Mouse (Mus musculus): Measurements from ENCODE around the gene Srebf2.
A peak's percentile ranks its signal among the peaks of the same experiment; 100 is the strongest.

Gene Srebf2

DNA sequence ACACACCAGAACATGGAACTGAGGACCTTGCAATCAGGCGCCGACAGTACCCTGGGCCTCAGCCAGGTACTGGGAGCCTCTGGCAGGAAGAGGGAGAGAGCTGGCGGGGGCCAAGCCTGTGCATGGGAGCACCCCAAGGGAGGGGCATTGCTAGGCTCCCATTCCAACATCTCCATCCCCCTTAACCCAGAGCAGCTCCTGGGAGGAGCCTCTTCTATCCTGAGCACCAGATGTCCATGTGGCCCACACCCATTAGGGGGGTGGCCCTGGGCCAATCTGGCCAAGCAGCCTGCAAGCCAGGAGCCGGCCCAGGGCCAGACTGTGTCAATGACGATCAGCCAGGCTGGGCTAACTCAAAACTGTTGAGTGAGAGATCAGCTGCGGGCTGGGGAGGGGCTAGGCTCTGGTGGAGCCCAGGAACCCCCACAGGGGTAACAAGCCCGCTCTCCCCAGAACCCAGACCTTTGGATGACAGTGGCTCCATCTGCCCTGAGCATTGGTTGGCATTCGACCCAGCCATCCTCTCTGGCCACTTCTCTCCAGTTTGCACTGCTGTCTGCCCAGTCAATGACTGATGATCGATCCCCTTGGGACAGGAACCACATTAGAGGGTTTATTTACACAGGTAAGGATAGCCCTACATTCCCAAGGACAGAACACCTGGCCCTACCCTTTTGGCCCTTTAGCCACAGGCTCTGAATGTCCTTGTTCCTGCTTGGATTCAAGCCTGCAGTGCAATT lies 59.6 kb downstream of the Srebf2 start:
- no peak for DNase-seq (ENCODE audit: low read depth, low spot score)

- peak; percentile 39 for DNase-seq (ENCODE audit: low read depth, low spot score)
Measured at GRCm38 (mm10) chr15:82207105-82207459, 60.1 kb downstream of the Srebf2 start.

GRCm38 (mm10) chr15:82207504-82208219 lies 60.7 kb downstream of the Srebf2 start:
- DNase-seq (ENCODE audit: low read depth, low spot score): no peak

DNA sequence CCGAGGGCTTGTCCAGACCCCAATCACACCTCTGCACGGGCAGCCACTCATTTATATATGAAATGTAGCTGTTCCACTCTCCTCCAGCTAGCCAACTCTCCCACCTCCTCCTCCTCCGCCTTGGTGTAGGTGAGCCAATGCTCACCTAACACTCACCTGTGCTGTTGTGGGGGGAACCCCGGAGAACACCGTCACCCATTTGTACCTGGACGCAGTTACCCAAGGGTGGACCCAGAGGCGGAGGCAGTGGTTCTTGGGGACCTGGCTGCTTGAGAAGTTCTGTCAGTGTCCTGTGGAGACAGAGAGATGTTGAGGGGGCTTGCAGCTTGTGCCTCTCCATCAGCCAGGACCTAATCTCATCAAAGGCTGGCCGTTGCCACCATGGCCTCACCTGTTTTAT lies 61.3 kb downstream of the Srebf2 start:
- no peak for DNase-seq (ENCODE audit: low read depth, low spot score)

DNA sequence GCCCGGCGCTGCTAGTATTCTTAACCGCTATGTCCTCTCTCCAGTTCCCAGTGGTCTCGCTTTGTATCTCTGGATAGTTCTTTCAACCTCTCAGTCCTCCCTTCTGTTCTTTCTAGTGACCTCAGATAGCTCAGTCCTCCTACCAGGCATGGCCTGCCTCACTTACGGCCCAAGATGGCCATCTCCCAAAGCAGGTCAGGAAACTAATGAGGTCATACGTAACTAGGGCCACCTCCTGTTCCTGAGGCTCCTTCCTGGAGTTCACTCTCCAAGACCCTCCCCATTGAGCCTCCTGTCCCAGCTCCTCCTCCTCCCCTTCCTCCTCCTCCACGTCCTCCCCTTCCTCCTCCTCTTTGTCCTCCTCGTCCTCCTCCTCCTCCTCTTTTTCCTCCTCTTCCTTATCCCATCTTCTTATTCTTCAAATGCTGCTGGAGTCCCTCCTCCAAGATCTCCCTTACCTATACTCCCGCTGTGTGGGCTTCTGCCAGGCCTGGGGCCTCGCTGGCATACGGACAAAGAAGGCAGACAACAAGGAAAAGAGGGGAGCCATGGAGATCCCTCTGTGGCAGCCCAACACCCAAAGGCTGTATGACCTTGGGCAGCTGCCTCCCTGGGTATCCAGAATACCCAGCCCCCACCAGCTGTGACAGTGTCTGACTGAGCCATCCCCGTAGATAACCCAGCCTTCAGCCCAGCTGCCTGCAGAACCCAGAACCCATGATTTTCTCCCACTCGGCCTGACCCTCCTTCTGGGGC lies 62.5 kb downstream of the Srebf2 start:
- no peak for DNase-seq (ENCODE audit: low read depth, low spot score)

DNA sequence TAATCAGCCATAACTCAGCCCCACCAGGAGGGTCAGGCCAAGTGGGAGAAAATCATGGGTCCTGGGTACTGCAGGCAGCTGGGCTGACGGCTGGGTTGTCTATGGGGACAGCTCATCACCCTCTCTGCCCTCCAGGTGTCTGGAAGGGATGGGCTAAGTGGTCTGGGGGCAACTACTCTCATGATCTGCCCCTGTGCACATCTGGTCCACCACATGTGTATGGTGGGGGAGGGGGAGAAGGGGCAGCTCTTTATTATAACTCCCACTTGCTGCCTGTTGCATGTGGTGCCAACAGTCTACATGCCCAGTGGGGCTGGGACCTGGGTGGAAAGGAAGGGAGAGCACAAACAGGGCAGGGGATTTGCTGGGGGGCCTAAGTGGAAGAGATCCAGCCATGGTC lies 63.8 kb downstream of the Srebf2 start:
- DNase-seq (ENCODE audit: low read depth, low spot score): no peak

- DNase-seq (ENCODE audit: low read depth, low spot score): no peak
Measured at GRCm38 (mm10) chr15:82211281-82211680, 64.3 kb downstream of the Srebf2 start.

DNA sequence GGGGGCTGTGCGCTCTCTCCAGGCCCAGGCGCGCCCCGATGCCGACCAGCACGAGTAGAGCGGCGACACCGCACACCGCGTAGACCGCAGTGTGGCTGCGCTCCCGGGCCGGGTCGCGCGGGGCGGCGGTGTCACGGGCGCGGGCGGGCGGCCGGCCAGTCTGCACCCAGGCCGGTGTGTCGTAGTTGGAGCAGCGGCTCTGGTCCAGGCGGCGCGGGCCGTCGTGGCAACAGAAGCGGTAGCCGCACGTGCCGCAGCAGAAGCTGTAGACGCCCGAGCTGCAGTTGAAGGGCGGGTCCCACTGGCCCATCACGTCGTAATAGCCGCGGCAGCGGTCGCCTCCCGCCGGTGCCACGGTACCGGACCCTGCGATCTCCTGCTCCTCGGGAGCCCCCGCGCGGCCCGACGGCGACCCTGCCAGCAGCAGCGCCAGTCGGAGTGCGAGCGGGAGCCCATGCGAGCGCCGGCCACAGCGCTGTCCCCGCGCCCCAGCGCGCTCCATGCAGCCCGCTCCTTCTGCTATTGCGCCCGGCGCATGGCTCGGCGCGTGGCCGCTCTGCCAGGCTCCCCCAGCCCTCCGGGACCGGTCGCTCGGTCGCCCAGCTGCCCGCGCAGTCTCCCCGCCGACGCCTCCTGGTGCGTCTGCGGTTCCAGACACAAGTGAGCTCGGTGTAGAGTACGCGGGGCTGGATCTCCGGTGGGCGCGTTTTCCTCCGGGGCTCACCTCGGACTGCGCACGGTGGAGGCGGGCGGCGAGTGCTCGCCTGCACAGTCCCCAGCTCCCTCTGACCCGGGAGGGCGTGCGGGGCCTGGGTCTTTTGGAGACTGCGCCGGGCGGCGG lies 65.2 kb downstream of the Srebf2 start:
- peak; percentile 65 for DNase-seq (ENCODE audit: low read depth, low spot score)

- DNase-seq (ENCODE audit: low read depth, low spot score): peak; percentile 64
Measured at GRCm38 (mm10) chr15:82212752-82213063, 65.7 kb downstream of the Srebf2 start, which contains the start of gene Shisa8. Gene Shisa8, minus strand, starts transcription at chr15:82212815.

GRCm38 (mm10) chr15:82213222-82213621 lies 66.2 kb downstream of the Srebf2 start:
- DNase-seq (ENCODE audit: low read depth, low spot score): no peak

- DNase-seq (ENCODE audit: low read depth, low spot score): no peak
Measured at GRCm38 (mm10) chr15:82215332-82216046, 68.5 kb downstream of the Srebf2 start.

DNA sequence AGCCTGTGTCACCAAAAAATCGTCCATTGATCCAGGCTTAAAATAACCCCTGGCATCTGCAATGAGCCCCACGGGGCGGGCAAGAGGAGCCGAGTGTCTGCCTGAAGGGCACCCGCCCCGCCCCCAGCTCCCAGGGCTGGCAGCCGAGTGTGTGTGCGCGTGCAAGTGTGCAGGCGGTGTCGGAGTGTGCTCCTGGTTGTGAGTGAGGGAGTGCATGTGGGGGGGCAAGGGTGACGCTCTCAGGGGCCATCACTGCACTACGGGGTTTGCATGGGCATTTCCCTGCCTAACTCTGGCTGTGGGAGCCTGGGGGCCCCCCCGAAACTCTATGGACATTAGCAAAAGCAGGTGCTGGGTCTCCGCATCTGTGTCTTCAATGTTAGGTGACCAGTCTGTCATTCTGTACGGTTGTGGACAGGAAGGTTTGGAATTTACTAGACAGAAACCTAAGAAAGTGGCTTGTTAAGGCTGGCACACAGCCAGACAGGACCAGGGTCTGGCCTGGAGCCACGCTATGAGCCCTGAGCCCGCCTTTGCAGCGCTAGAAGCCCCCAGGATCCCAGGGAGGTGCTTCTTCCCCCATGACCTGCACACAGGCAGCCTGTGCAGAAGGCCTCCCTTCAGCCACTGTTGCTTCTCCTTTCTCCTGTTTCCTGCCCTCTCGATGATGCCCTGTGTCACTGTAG lies 69.3 kb downstream of the Srebf2 start:
- no peak for DNase-seq (ENCODE audit: low read depth, low spot score)

- DNase-seq (ENCODE audit: low read depth, low spot score): peak; percentile 64
Measured at GRCm38 (mm10) chr15:82217039-82217438, 70.1 kb downstream of the Srebf2 start.

DNA sequence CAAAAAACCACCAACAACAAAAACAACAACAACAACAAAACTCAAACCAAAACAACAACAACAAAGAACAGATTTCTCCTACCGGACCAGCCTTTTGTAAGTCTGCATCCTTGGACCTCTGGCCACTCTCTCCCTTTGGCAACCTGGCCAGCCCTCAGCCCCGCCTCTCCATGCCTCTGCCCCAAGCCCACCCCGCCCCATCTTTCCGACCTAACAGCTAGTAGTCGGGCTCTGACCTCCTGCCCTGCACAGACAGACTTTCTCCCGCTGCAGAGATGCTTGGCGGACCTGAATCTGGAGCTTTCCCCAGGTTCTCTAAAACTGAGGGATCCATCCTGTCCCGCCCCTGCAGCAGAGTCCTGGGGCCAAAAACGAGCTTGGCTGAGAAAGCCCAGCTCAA lies 71.0 kb downstream of the Srebf2 start:
- no peak for DNase-seq (ENCODE audit: low read depth, low spot score)

DNA sequence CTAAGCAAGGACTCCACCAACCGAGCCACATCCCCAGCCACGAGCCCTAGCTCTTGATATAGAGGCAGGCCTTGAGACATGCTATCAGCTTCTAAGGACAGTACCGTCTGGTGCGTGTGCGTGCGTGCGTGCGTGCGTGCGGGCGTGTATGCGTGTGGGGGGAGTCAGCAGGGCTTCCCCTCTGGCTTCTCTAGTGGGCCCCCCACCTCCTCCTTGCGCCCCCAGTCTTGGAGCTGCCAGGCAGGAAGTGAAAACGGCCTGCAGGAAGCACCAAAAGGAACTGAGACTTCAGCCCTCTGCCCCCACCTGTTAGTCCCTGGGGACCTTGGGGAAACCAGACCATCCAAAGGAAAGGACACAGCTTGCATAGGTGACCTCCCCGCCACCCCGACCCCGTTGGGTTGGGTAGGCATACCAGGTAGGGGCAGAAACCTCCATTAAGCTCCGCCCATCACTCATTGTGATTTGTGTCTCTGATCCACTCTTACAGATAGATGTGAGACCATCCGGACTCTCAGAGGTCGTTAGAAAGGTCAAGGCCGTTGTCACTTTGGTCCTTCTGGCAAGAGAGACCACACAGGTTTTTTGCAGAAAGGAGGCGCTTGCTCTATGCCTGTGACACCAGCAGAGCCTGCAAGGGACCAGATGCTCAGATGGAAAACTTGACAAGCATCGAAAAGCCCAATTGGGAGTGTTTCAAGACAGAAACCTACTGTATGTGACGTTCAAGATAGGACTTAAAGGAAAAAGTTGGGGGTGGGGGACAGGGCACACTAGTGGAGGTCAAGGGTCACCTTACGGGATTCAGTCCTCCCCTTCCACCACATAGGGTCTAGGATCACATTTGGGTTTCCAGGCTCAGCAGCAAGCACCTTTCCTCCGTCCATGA lies 72.0 kb downstream of the Srebf2 start:
- peak; percentile 66 for DNase-seq (ENCODE audit: low read depth, low spot score)

DNA sequence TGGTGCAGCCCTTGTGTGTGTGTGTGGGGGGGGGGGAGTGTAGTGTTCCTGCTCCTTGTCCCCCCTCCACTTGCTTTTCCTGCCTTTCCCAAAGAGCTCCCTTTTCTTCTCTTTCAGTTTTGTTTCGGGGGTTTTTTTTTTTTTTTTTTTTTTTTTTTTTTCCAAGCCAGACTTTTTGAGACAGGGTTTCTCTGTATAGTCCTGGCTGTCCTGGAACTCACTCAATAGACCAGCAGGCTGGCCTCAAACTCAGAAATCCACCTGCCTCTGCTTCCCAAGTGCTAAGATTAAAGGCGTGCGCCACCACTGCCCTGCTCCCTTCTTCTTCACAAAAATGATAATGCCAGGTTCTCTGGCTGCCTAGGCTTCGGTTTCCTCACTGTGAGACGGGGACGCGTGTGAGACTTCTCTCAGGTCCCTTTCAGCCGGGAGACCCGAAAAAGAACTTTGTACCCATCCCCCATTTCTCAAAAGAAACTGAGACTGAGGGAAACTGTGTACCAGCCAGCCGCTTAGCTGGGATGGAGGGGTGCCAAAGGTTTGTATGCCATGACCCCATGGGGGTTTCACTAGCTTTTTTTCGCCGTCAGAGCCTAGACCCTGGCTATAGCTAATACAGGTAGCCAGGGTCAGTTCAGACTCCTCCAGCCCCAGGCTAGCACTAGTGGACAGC lies 73.2 kb downstream of the Srebf2 start:
- DNase-seq (ENCODE audit: low read depth, low spot score): no peak

DNA sequence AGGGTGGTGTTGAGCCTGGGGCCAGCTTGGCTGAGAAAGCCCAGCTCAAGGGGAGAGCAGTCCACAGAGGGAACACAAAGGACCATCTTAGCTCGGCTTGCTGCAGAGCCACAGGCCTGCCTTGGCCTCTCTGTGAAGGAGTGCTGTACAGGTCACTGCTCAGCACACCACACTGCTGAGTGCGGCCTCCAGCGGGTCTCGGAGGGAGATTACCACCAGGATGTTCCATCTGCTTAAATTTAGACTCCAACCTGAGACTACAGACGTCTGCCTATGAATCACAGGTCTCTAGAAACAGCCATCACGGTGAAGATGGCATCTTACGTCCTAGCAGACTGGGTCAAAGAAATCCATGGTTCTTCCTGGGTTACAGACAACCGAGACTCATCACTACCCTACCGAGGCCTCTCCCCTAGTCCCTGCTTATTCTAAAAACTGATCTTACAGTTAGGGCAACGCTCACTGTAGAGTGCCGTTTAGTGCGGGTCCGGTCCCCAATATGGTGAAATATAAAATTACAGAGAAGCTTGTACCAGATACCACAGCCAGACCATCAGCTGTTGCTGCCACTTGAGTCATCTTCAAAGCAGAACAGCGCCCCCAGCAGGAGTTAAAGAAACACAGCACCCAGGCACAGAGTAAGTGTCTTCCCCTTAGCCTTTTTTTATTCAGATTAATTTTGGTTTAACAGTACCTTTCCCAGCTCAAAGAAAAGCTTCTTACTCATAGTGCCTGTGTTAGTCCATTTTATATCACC lies 74.3 kb downstream of the Srebf2 start:
- peak; percentile 77 for DNase-seq (ENCODE audit: low read depth, low spot score)

DNA sequence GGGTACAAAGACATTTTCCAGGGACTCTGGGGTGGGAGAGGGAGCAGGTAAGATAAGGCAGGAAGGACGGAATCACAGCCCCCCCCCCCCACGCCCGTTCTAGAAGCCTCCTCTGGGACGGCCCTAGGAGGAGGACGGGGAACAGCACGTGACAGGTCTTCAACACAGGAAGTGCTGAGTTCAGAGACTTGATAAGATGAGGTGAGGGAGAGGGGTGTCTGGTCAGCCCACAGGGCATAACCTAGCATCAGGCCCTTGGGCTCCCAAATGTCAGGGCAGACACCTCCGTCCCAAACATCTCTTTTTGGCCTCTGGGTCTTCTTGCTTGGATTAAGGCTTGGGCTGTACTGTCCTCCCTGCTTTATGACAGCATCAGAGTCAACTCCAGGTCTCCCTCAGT lies 76.3 kb downstream of the Srebf2 start:
- no peak for DNase-seq (ENCODE audit: low read depth, low spot score)

Measured in ZHBTc4 (cell line).